Mouse (Mus musculus) B cell, adult 2 months (primary cell): ENCODE measurements around the gene Rgs7bp.

Experiments used
- DNase-seq, 2 experiments: peaks; one replicate each; pipeline ENCODE4 v3.0.0; 2022

The Rgs7bp gene

DNA sequence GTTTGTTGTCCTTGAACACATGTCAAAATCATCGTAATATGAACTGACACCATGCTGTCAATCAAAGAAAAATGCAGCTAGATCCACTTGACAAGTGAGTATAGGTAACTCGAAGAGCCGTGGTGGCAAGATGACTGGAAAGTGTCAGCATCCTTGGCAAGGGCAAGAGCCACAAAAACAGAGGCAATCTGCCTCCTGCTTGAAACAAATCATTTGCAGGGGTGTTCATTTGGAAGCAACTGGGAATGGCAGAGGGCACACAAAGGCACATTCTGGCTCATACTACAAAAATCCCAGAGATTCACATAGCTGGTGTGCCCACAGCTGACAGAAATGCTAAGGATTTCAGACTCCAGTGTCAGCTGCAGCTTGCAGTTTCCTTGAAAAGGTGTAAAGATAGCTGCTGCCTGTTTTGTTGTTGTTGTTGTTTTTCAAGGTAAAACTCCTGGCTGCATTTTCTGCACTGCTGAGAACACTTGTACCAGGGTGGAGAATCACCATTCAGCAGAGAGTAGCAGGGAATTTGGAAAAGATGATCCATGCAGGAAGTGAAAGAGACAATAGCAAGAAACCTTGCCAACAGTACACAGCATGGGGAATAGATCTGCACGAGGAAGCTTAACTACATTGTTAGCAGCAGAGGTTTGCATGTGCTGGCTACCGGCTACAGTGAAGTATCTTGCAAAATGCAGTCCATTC, 52.4 kb downstream of the Rgs7bp start:
- no peak for DNase-seq

GRCm38 (mm10) chr13:105001714-105002113, 53.0 kb downstream of the Rgs7bp start:
- no peak for DNase-seq

- DNase-seq, result no peak
These were observed 65.9 kb downstream of the Rgs7bp start for GRCm38 (mm10) chr13:104988811-104989258.

- no peak for DNase-seq
These were observed 66.7 kb downstream of the Rgs7bp start for GRCm38 (mm10) chr13:104988009-104988540.

DNA sequence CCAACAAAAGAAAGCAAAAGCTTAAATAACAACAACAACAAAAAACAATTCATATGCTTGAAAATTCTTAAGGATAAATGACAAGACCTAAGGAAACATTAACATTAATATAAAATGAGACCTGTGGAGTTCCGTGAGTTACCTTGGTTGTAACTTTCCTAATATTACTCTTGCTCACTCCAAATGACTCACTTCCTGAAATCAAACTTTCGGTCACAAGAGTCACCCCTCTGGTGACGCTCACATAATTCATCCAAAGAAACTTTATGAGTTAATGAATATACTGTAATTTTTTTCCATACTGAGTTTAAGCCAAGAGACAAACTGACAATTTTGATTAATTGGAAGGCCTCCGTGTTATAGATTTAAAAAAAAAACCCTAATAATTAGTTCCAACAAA, 69.0 kb downstream of the Rgs7bp start:
- no peak for DNase-seq

- DNase-seq, result no peak
These were observed 70.7 kb downstream of the Rgs7bp start for GRCm38 (mm10) chr13:104983989-104984388.

GRCm38 (mm10) chr13:104982781-104983353, 71.9 kb downstream of the Rgs7bp start:
- no peak for DNase-seq

- DNase-seq, result no peak
These were observed 76.6 kb downstream of the Rgs7bp start for GRCm38 (mm10) chr13:104978176-104978575.

GRCm38 (mm10) chr13:104967486-104967885, 87.2 kb downstream of the Rgs7bp start:
- no peak for DNase-seq

DNA sequence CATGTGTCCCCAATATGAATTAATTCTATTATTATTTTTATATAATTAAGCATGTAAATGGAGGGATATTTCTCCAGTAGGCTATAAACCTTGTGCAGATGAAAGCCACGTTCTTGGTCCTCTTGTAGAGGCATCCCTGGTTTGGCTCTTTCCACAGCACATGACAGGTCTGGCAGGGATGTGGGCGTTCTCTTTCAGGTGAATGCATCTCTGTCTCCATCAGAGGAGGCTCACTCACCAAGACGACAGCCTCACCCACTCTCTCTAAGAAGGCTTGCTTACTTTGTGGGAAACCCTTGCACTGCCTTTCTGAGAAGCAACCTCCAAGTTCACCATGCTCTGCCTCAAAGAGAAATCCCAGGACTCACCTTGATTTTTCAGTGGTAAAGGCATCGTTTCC, 91.0 kb downstream of the Rgs7bp start:
- no peak for DNase-seq

GRCm38 (mm10) chr13:104962716-104963411, 91.9 kb downstream of the Rgs7bp start:
- DNase-seq, result no peak

DNA sequence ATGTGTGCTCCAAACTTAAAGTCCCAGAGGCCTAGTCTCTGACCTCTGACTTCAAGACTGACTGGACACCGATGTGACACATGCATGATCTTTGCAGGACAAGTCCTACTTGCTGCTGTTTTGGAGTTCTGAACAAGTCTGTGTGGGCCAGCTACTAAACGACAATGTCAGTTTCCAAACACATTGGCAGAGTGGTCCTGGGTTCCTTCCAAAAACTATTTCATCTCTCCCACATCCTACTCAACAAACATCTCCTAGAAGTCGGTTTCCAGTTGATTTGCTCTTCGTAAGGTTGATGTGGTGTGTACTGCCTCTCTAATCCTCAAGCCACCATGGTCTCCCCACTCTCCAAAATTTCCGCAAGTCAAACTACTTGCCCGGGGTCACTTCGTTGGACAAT, 92.6 kb downstream of the Rgs7bp start:
- DNase-seq, result no peak

- DNase-seq, result no peak
These were observed 93.6 kb downstream of the Rgs7bp start for GRCm38 (mm10) chr13:104960951-104961715.

GRCm38 (mm10) chr13:104960206-104960928, 94.4 kb downstream of the Rgs7bp start:
- no peak for DNase-seq

- DNase-seq, result no peak
These were observed 95.0 kb downstream of the Rgs7bp start for GRCm38 (mm10) chr13:104959733-104960132.

- peak; percentile 63 for DNase-seq
These were observed 106.8 kb downstream of the Rgs7bp start for GRCm38 (mm10) chr13:104947958-104948357.

DNA sequence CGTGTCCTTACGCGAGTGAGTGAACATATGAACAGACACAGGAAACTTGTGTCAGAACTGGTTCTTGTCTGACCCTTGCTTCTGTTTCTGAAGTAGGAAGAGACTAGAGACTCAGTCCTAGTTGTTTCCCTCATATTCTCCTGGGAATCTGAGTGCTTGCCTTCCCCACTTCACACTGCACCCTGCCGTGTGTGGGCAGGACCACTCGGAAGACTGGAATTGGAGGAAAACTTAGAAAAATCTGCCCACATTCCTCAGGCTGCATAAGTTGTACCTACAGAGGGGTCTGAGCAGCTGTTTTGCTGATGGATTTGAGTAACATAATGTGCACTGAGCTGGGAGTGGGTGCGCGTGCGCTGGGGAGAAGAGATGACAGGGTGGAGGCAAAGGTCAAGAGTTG, 114.2 kb downstream of the Rgs7bp start:
- no peak for DNase-seq

- DNase-seq, result peak; percentile 64
These were observed 114.9 kb downstream of the Rgs7bp start for GRCm38 (mm10) chr13:104939856-104940255.

- no peak for DNase-seq
These were observed 115.7 kb downstream of the Rgs7bp start for GRCm38 (mm10) chr13:104938966-104939593.

GRCm38 (mm10) chr13:104937759-104938158, 117.0 kb downstream of the Rgs7bp start:
- no peak for DNase-seq

DNA sequence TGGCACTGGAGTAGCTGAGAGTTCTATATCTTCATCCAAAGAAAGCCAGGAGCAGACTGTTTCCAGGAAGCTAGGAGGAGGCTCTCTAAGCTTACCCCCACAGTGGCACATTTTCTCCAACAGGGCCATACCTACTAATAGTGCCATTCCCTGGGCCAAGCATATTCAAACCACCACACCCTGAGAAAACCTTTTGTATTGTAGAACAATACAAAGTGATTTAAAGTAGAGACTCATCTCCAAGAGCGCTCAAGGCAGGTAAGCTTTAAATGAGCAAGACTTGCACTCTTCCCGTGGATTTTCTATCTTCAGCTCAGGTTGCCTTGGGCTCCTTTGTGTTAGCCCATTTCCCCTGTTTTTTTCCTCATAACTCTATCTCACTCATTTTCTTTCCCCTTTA, 118.1 kb downstream of the Rgs7bp start:
- DNase-seq, result no peak
